Mouse (Mus musculus) cerebellum, adult 18-20 months (tissue): Measurements from ENCODE around the gene Pla2g5.
A peak's percentile ranks its signal among the peaks of the same experiment; 100 is the strongest.

Experiments
- DNase-seq, 2 experiments: peaks; one replicate each; pipeline ENCODE4 v3.0.0; 2021

Gene Pla2g5

GRCm38 (mm10) chr4:138794344-138794743, 68.9 kb downstream of the Pla2g5 start:
- no peak for DNase-seq

- DNase-seq = peak; percentile 17 to 30
These were observed 70.0 kb downstream of the Pla2g5 start for GRCm38 (mm10) chr4:138793276-138793675.

GRCm38 (mm10) chr4:138792599-138792998, 70.7 kb downstream of the Pla2g5 start:
- DNase-seq = no peak

- DNase-seq = no peak
These were observed 71.8 kb downstream of the Pla2g5 start for GRCm38 (mm10) chr4:138791452-138791851.

GRCm38 (mm10) chr4:138788381-138788780, 74.9 kb downstream of the Pla2g5 start:
- DNase-seq = no peak

GRCm38 (mm10) chr4:138786141-138786540, 77.1 kb downstream of the Pla2g5 start:
- DNase-seq = no peak

GRCm38 (mm10) chr4:138785721-138786120, 77.6 kb downstream of the Pla2g5 start:
- no peak for DNase-seq

- no peak for DNase-seq
These were observed 81.2 kb downstream of the Pla2g5 start for GRCm38 (mm10) chr4:138782098-138782497.

- DNase-seq = no peak
These were observed 83.0 kb downstream of the Pla2g5 start for GRCm38 (mm10) chr4:138780300-138780699.

- DNase-seq = no peak
These were observed 85.6 kb downstream of the Pla2g5 start for GRCm38 (mm10) chr4:138777417-138778407.

- no peak for DNase-seq
These were observed 87.8 kb downstream of the Pla2g5 start, which contains the start of gene Pla2g2d for GRCm38 (mm10) chr4:138775435-138775834. TSS of gene Pla2g2d (plus strand) at chr4:138775735.

GRCm38 (mm10) chr4:138772386-138772785, 90.9 kb downstream of the Pla2g5 start:
- no peak for DNase-seq

- no peak for DNase-seq
These were observed 91.3 kb downstream of the Pla2g5 start for GRCm38 (mm10) chr4:138771970-138772369.

GRCm38 (mm10) chr4:138762266-138762665, 101.0 kb downstream of the Pla2g5 start:
- no peak for DNase-seq

- no peak for DNase-seq
These were observed 105.9 kb downstream of the Pla2g5 start, which contains the start of gene Pla2g2f for GRCm38 (mm10) chr4:138757416-138757815. TSS of gene Pla2g2f (minus strand) at chr4:138757626.

- no peak for DNase-seq
These were observed 107.3 kb downstream of the Pla2g5 start for GRCm38 (mm10) chr4:138755983-138756382.

GRCm38 (mm10) chr4:138755439-138755838, 107.8 kb downstream of the Pla2g5 start:
- DNase-seq = no peak

- no peak for DNase-seq
These were observed 108.8 kb downstream of the Pla2g5 start for GRCm38 (mm10) chr4:138754432-138754831.

GRCm38 (mm10) chr4:138753608-138754007, 109.7 kb downstream of the Pla2g5 start:
- no peak for DNase-seq

GRCm38 (mm10) chr4:138752603-138753002, 110.7 kb downstream of the Pla2g5 start:
- DNase-seq = no peak
